Mouse (Mus musculus) myocyte (in vitro differentiated cells): ENCODE results near the gene Vwa1. TPM values are rescaled to one million over a fixed set of nuclear protein-coding genes. Genes with fewer than 3 reads are reported as not detected.

Source experiments
- H3K27me3 ChIP-seq: one replicate; pipeline ENCODE4 v1.6.1; 2011; ENCODE audit not compliant: control insufficient read depth, insufficient read depth, insufficient read length
- H3K36me3 ChIP-seq: one replicate; pipeline ENCODE4 v1.6.1; 2011; ENCODE audit not compliant: control insufficient read depth, insufficient read depth
- H3K4me2 ChIP-seq: one replicate; pipeline ENCODE4 v1.6.1; 2011; ENCODE audit warnings: low read depth, control low read depth
- H3K4me3 ChIP-seq: one replicate; pipeline ENCODE4 v1.5.1; 2011; ENCODE audit warnings: mild to moderate bottlenecking, control low read depth, moderate library complexity
- H3K79me2 ChIP-seq: one replicate; pipeline ENCODE4 v1.6.1; 2011; ENCODE audit not compliant: control insufficient read depth, insufficient read depth
- H3ac ChIP-seq: one replicate; pipeline ENCODE4 v1.6.1; 2011; ENCODE audit not compliant: control insufficient read depth, insufficient read length
- CEBPB ChIP-seq: IDR thresholded peaks from 2 replicates; pipeline ENCODE4 v1.6.1; 2011; ENCODE audit warnings: mild to moderate bottlenecking, moderate library complexity; ENCODE audit not compliant: poor library complexity, insufficient read depth, severe bottlenecking
- E2F4 ChIP-seq: IDR thresholded peaks from one replicate; pipeline ENCODE4 v1.6.1; 2011; ENCODE audit warnings: mild to moderate bottlenecking, control low read depth, moderate library complexity; ENCODE audit not compliant: insufficient read depth
- MAX ChIP-seq: IDR thresholded peaks from one replicate; pipeline ENCODE4 v1.6.1; 2011; ENCODE audit warnings: low read depth, mild to moderate bottlenecking, control low read depth
- MYOD1 ChIP-seq, 3 experiments: IDR thresholded peaks; one replicate each; pipeline ENCODE4 v1.6.1; 2011; ENCODE audit warnings: control low read depth in 2 of 3, low read depth in 2 of 3, mild to moderate bottlenecking in 2 of 3, moderate library complexity in 1 of 3; ENCODE audit not compliant: insufficient read length in 2 of 3, control insufficient read depth in 1 of 3
- MYOG ChIP-seq, 3 experiments: IDR thresholded peaks; one replicate each; pipeline ENCODE4 v1.6.1; 2011; ENCODE audit warnings: control low read depth in 2 of 3, low read depth in 2 of 3, mild to moderate bottlenecking in 2 of 3; ENCODE audit not compliant: insufficient read length in 2 of 3, control insufficient read depth in 1 of 3, insufficient read depth in 1 of 3
- POLR2A ChIP-seq: IDR thresholded peaks from one replicate; pipeline ENCODE4 v1.6.1; 2011; ENCODE audit warnings: low read depth, mild to moderate bottlenecking, control low read depth, moderate library complexity; ENCODE audit not compliant: insufficient read length
- POLR2AphosphoS2 ChIP-seq: IDR thresholded peaks from one replicate; pipeline ENCODE4 v1.6.1; 2011; ENCODE audit warnings: low read depth, control low read depth; ENCODE audit not compliant: insufficient read length
- REST ChIP-seq: IDR thresholded peaks from one replicate; pipeline ENCODE4 v1.6.1; 2011; ENCODE audit warnings: mild to moderate bottlenecking, control low read depth, moderate library complexity; ENCODE audit not compliant: insufficient read depth, insufficient read length
- SRF ChIP-seq: IDR thresholded peaks from one replicate; pipeline ENCODE4 v1.6.1; 2011; ENCODE audit warnings: low read depth; ENCODE audit not compliant: control insufficient read depth, insufficient read length
- TCF12 ChIP-seq: IDR thresholded peaks from one replicate; pipeline ENCODE4 v1.6.1; 2011; ENCODE audit warnings: mild to moderate bottlenecking, control low read depth; ENCODE audit not compliant: poor library complexity, insufficient read depth, severe bottlenecking
- TCF3 ChIP-seq: IDR thresholded peaks from one replicate; pipeline ENCODE4 v1.6.1; 2011; ENCODE audit warnings: low read depth, control low read depth; ENCODE audit not compliant: insufficient read length
- USF1 ChIP-seq: IDR thresholded peaks from one replicate; pipeline ENCODE4 v1.6.1; 2011; ENCODE audit warnings: low read depth, mild to moderate bottlenecking, control low read depth, moderate library complexity
- polyA plus RNA-seq: library from polyadenylated mRNA; unstranded; fragments of >200 nt; fragmentation: generic; extraction: Trizol; gene quantifications from one replicate; pipeline ENCODE4 v1.2.1, GENCODE M21; 2012; ENCODE audit warnings: missing spikeins

Vwa1 gene
- polyA plus RNA-seq, 1 experiment: 3.2 TPM

DNA sequence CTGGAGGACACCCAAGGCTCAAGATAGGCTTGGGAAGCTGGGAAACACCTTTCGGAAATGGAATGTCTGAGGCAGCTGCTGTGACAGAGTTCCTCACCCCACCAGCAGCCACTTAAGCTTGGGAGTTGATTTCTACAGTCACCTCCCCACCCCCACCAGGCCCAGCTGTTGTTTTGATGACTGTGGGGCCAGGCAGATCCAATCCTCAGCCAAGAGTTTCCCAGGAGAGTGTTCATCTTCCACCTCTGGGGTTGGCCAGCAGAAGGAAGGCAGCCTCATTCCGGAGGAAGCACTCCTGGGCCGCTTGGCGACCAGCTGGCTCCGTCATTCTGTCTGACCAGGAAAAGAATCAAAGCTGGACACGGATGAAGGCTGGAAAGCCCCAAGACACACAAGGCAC is 6.4 kb upstream of the Vwa1 start:
- no peaks in the 10 kb centered on the region for H3K36me3 ChIP-seq
- H3K79me2 ChIP-seq: peaks cover 2% of the 10 kb centered on the region
- no peaks in the 10 kb centered on the region for H3K27me3 ChIP-seq
- no peak overlapping the region for H3K4me3 ChIP-seq
- peak overlapping the region; percentile 73 for H3K4me2 ChIP-seq
- no peak for TF ChIP-seq POLR2AphosphoS2
- peak; percentile 55 for TF ChIP-seq POLR2A
- peak; percentile 97 for TF ChIP-seq TCF12
- peak; percentile 16 for TF ChIP-seq TCF3
- no peak for TF ChIP-seq USF1
- TF ChIP-seq MYOG (IDR thresholded peaks at IDR 0.05; ENCODE audit: control insufficient read depth in 1 of 3, insufficient read depth in 1 of 3, insufficient read length in 2 of 3, low read depth in 2 of 3): peak; percentile 67 to 98 (median 97)
- TF ChIP-seq MYOD1 (IDR thresholded peaks at IDR 0.05; ENCODE audit: control insufficient read depth in 1 of 3, insufficient read length in 2 of 3, low read depth in 2 of 3): peak; percentile 85 to 94 (median 91)
- TF ChIP-seq MAX: no peak
- H3ac ChIP-seq: no peak overlapping the region

DNA sequence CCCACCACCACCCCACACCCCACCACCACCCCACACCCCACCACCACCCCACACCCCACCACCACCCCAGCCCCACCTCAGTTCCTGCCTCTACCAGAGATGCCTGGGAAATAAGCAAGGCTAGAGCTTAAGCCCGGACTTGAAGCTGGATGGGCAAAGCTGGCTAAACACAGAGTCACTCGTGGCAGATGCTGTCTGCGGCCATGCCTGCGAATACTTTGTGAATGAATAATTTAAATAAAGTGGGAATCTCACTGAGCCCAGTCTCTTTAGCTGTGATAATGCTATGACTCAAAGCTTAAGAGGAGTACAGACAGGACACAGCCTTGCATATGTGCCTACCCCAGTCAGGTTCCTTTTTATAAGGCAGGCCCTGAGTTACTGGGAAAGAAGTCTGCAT is 5.0 kb upstream of the Vwa1 start:
- H3K4me2 ChIP-seq: peak overlapping the region; percentile 60
- no peaks in the 10 kb centered on the region for H3K36me3 ChIP-seq
- no peak overlapping the region for H3K4me3 ChIP-seq
- no peaks in the 10 kb centered on the region for H3K27me3 ChIP-seq
- H3K79me2 ChIP-seq: peaks cover 2% of the 10 kb centered on the region
- H3ac ChIP-seq: no peak overlapping the region
- no peak for TF ChIP-seq POLR2AphosphoS2
- peak in 2 of 3 experiments; percentile 40 to 70 for TF ChIP-seq MYOD1 (IDR thresholded peaks at IDR 0.05; ENCODE audit: control insufficient read depth in 1 of 3, insufficient read length in 2 of 3, low read depth in 2 of 3)
- no peak for TF ChIP-seq REST
- TF ChIP-seq MYOG (IDR thresholded peaks at IDR 0.05; ENCODE audit: control insufficient read depth in 1 of 3, insufficient read depth in 1 of 3, insufficient read length in 2 of 3, low read depth in 2 of 3): peak in 1 of 3 experiments; percentile 25
- TF ChIP-seq TCF3: no peak

DNA sequence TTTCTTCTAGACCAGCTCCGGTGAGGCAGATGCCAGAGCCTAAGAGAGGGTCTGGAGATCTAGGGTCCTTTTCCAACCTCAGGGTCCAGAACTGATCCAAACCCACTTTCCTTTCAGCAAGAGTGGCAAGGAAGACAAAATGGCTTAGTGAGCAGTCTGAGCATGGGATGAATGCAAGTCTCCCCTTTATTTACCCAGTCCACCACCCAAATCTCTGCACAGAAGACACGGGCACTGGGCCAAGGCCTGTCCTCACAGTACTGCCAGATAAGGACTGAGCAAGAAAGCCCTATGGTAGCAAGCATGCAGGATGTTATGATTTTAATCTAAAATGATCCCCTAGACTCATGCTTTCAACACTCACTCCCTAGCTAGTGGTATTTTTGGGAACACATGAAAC is 3.3 kb upstream of the Vwa1 start:
- Histone ChIP-seq H3K36me3 (no peaks in the 10 kb centered on the region), H3ac (no peak overlapping the region), H3K79me2 (peaks cover 1% of the 10 kb centered on the region), H3K27me3 (no peaks in the 10 kb centered on the region), H3K4me3 (no peak overlapping the region), H3K4me2 (no peak overlapping the region)
- no peak for TF ChIP-seq MAX
- TF ChIP-seq REST: no peak
- TF ChIP-seq CEBPB: no peak
- no peak for TF ChIP-seq E2F4
- no peak for TF ChIP-seq POLR2AphosphoS2
- no peak for TF ChIP-seq POLR2A
- TF ChIP-seq TCF12: no peak
- TF ChIP-seq MYOG (IDR thresholded peaks at IDR 0.05; ENCODE audit: control insufficient read depth in 1 of 3, insufficient read depth in 1 of 3, insufficient read length in 2 of 3, low read depth in 2 of 3): no peak
- TF ChIP-seq TCF3: no peak
- TF ChIP-seq MYOD1 (IDR thresholded peaks at IDR 0.05; ENCODE audit: control insufficient read depth in 1 of 3, insufficient read length in 2 of 3, low read depth in 2 of 3): no peak
- TF ChIP-seq USF1: no peak

DNA sequence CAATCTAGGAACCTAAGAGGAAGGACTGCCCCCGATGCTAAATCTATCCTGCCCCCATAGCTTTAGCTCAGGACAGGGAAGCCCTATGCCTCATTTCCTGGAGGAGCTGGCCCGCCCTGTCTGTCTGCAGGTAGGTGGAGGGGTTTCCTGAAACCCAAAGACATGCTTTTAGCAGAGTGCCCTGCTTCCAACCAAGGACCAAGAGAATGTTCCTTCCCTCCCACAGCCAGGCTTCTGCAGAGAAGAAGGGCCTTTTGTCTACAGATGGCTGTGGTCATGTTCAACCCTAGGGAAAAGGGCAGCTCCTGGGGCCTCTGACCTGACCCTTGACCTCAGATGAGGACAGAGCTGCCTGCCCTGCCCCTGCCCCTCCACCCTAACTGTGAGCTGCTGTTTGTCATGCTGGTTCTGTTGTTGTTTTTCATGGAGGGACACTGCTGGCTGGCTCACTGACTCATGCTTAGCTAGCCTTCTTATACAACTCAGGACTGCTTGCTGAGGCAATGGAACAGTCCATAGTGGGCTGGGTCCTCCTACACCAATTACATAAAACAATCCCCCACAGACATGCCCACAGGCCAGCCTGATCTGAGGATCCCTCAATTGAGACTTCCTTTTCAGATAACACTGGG is 2.3 kb upstream of the Vwa1 start:
- Histone ChIP-seq H3K4me3 (no peak overlapping the region), H3K36me3 (no peaks in the 10 kb centered on the region), H3K4me2 (peak overlapping the region; percentile 15), H3K79me2 (no peaks in the 10 kb centered on the region), H3K27me3 (no peaks in the 10 kb centered on the region), H3ac (no peak overlapping the region)
- TF ChIP-seq CEBPB: no peak
- TF ChIP-seq REST: no peak
- TF ChIP-seq MAX: no peak
- TF ChIP-seq E2F4: no peak
- no peak for TF ChIP-seq SRF
- no peak for TF ChIP-seq TCF12
- TF ChIP-seq MYOG (IDR thresholded peaks at IDR 0.05; ENCODE audit: control insufficient read depth in 1 of 3, insufficient read depth in 1 of 3, insufficient read length in 2 of 3, low read depth in 2 of 3): no peak
- TF ChIP-seq TCF3: no peak
- no peak for TF ChIP-seq MYOD1 (IDR thresholded peaks at IDR 0.05; ENCODE audit: control insufficient read depth in 1 of 3, insufficient read length in 2 of 3, low read depth in 2 of 3)
- no peak for TF ChIP-seq POLR2A
- TF ChIP-seq USF1: no peak
- TF ChIP-seq POLR2AphosphoS2: no peak

DNA sequence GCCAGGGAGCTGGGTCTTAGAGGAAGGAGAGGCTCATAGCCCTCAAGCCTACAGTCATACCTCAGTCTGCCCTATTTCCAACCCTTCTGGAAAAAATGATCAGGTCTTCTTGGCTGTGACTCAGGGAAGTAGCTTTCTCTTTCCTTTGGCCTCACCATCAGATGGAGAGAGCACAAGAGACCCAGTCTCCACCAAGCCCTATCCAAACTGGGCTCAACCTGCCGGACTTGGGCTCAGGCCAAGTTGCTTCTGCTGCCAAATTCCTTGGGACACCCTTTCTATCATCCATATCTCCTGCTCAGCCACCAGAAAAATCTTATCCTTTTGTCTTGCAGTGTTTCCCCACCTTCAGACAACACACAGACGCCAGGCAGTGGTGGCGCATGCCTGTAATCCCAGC is 1.4 kb upstream of the Vwa1 start:
- Histone ChIP-seq H3K4me3 (no peak overlapping the region), H3K79me2 (no peaks in the 10 kb centered on the region), H3K4me2 (peak overlapping the region; percentile 72), H3K36me3 (no peaks in the 10 kb centered on the region), H3ac (no peak overlapping the region), H3K27me3 (no peaks in the 10 kb centered on the region)
- TF ChIP-seq SRF: no peak
- TF ChIP-seq POLR2AphosphoS2: no peak
- TF ChIP-seq MAX: no peak
